Mouse (Mus musculus) CH12.LX (cell line): ENCODE results near the gene 9130213A22Rik.

Experiments
- BHLHE40 ChIP-seq: IDR thresholded peaks from 2 replicates; pipeline ENCODE4 v1.6.1; 2011; ENCODE audit warnings: mild to moderate bottlenecking, low read depth, low read length, improper control_type of control experiment
- CHD2 ChIP-seq: IDR thresholded peaks from 2 replicates; pipeline ENCODE4 v1.6.1; 2011; ENCODE audit warnings: low read length, improper control_type of control experiment
- CTCF ChIP-seq, 2 experiments: IDR thresholded peaks in 1 of 2; conservative IDR thresholded peaks in 1 of 2; 2 replicates each; pipeline ENCODE4 v1.5.1; 2011 to 2012; ENCODE audit warnings: low read depth in 2 of 2, low read length in 2 of 2, improper control_type of control experiment in 1 of 2, inconsistent platforms in 1 of 2, mild to moderate bottlenecking in 1 of 2, moderate library complexity in 1 of 2
- EP300 ChIP-seq: IDR thresholded peaks from 2 replicates; pipeline ENCODE4 v1.6.1; 2011; ENCODE audit warnings: low read length, improper control_type of control experiment
- JUND ChIP-seq: conservative IDR thresholded peaks from 2 replicates; pipeline ENCODE4 v1.6.1; 2011; ENCODE audit warnings: low read depth, low read length, improper control_type of control experiment
- MAX ChIP-seq: IDR thresholded peaks from 2 replicates; pipeline ENCODE4 v1.6.1; 2011; ENCODE audit warnings: low read length, improper control_type of control experiment
- MEF2A ChIP-seq: IDR thresholded peaks from 2 replicates; pipeline ENCODE4 v1.6.1; 2014; ENCODE audit warnings: low read depth, mild to moderate bottlenecking, inconsistent platforms, low read length, improper control_type of control experiment, borderline replicate concordance
- MYC ChIP-seq: IDR thresholded peaks from 2 replicates; pipeline ENCODE4 v1.6.1; 2011; ENCODE audit warnings: low read depth, mild to moderate bottlenecking, improper control_type of control experiment, low read length
- UBTF ChIP-seq: IDR thresholded peaks from 2 replicates; pipeline ENCODE4 v1.6.1; 2012; ENCODE audit warnings: low read depth, mild to moderate bottlenecking, inconsistent platforms, low read length, improper control_type of control experiment, moderate library complexity
- USF1 ChIP-seq: IDR thresholded peaks from 2 replicates; pipeline ENCODE4 v1.6.1; 2014; ENCODE audit warnings: low read depth, mild to moderate bottlenecking, inconsistent platforms, low read length, improper control_type of control experiment
- ZKSCAN1 ChIP-seq: IDR thresholded peaks from 2 replicates; pipeline ENCODE4 v1.6.1; 2012; ENCODE audit warnings: low read depth, inconsistent platforms, low read length, improper control_type of control experiment, borderline replicate concordance
- ZNF384 ChIP-seq: IDR thresholded peaks from 2 replicates; pipeline ENCODE4 v1.6.1; 2012; ENCODE audit warnings: low read depth, low read length, improper control_type of control experiment, inconsistent platforms

DNA sequence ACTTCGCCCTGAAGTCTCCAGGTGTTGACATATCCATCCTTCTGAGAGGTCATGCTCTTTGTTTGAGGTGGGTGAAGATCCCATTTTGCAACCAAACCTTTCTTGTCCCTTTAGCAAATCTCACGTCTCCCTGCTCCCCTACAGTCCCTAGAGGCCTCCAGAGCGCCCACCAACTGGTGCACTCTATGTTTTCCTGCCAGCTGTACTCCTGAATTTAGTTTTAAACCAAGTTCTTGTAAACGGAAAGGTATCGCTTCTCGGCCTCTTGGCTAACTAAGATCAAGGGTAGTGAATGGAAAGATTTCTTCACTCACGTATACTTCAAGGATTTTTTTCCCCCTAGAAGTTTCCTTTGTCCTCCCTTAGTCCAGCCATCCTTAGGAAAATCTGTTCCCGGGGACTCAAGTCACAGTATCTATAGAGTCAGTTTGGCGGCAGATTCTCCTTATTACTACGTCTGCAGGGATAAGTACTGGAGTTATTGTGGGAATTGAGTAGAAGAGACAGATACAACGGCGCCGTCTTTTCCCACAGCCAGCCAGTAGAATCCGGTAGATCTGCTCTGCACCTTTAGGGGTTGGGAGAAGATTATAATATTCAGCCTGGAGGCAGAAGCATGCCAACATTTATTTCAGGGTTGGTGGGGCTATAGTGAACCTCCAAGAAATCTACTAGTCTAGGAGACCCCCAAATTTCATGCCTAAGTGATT, 2.8 kb downstream of the 9130213A22Rik start:
- no peak for TF ChIP-seq EP300
- no peak for TF ChIP-seq ZNF384
- no peak for TF ChIP-seq MEF2A
- no peak for TF ChIP-seq ZKSCAN1
- no peak for TF ChIP-seq MYC
- TF ChIP-seq CHD2 = no peak
- no peak for TF ChIP-seq CTCF (conservative IDR thresholded peaks at IDR 0.05 in 1 of 2, IDR thresholded peaks at IDR 0.05 in 1 of 2; ENCODE audit: low read depth in 2 of 2, low read length in 2 of 2)
- no peak for TF ChIP-seq MAX
- TF ChIP-seq UBTF = no peak
- TF ChIP-seq JUND = no peak
- TF ChIP-seq BHLHE40 = no peak
- no peak for TF ChIP-seq USF1
